Mouse (Mus musculus) bone marrow macrophage, adult 2 months (primary cell): Measurements from ENCODE around the gene Ccdc24.

Experiments
- CTCF ChIP-seq: IDR thresholded peaks from 2 replicates; pipeline ENCODE4 v1.5.1; 2012; ENCODE audit warnings: low read depth, mild to moderate bottlenecking, low read length, moderate library complexity
- POLR2A ChIP-seq: IDR thresholded peaks from 2 replicates; pipeline ENCODE4 v1.6.1; 2012; ENCODE audit warnings: mild to moderate bottlenecking, low read depth, low read length, borderline replicate concordance

- TF ChIP-seq POLR2A: no peak
- TF ChIP-seq CTCF: no peak
These were observed 19.4 kb upstream of the Ccdc24 start, which contains the start of gene Dph2 for GRCm38 (mm10) chr4:117891738-117892161.
